Mouse (Mus musculus) c-Kit-positive CD71-negative TER-119-negative erythroid progenitor cells, embryonic 14.5 days (primary cell): ENCODE measurements around the gene Erfe.

Experiments
- DNase-seq: peaks from one replicate; pipeline ENCODE4 v3.0.0-alpha.2; 2013; ENCODE audit warnings: low read depth

Erfe gene

GRCm38 (mm10) chr1:91366215-91367108 lies at the start of gene Erfe:
Erfe (plus strand) TSS chr1:91366430.
- DNase-seq, result peak; percentile 57

GRCm38 (mm10) chr1:91317656-91318055 lies 48.6 kb upstream of the Erfe start:
- no peak for DNase-seq

DNA sequence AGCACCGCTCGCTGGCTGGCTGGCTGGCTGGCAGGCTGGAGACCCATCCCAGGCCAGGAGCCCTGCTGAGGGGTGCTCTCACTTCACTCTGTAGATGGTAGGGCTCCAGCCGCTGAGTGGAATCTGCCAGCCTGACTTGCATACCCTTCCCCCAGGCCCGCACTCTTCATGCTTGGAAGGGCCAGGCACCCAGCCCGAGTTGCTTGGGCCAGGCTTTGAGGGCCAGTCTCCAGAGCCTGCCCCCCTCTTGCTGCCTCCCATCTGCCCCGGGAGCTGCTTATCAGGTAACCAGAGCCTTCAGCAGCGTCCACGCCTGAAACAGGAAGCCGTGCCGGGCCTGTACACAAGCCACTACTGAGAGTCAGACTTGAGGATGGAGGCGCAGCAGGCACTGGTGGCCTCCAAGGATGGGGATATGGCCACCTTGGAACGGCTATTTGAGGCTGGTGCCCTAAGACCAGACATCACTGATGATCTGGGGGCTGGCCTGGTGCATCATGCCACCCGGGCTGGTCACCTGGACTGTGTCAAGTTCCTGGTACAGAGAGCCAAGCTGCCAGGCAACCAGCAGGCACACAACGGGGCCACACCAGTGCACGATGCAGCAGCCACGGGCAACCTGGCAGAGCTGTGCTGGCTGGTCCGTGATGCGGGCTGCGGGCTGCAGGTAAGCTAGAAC lies 44.3 kb upstream of the Erfe start, which contains the start of gene Espnl:
Gene Espnl, plus strand, starts transcription at position 316 of the 679 bp plus-strand sequence.
- DNase-seq, result no peak

DNA sequence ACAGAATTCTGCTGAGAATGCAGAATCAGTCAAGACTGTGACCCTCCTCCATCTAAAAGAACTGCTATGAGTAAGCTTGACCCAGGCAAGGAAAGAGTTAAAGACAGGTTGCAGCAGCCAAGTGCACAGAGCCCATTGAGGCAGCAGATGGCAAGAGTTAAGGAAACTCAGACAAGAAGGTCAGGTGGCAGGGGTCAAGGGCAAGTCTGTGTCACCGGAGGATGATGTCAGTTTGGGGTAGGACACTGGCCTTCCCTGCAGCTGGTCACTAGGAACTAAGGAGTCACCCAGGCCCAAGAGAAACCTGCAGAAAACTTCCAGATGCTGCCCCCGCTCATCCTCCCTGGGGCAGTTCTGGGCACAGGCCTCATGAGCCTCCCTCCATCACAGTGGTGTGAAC lies 41.6 kb upstream of the Erfe start:
- DNase-seq, result no peak

- no peak for DNase-seq
Observed at GRCm38 (mm10) chr1:91325488-91326042, 40.7 kb upstream of the Erfe start.

DNA sequence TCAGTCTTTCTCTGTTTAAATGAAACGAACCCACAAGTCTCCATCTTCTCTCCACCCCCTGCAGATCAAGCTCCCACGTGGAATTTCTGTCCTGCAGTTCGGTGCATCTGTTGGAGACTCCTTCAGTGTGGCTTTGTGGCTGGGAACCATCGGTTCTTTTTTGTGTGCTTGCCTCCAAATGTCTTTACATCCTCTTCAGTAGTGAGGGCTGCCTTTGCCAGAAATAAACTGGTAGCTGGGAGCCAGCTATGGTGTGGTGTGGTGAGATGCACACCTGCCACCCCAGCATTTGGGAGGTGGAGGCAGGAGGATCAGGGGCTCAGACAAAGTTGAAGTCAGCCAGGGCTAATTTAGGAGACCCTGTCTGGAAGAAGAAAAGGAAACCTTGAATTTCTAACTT lies 34.1 kb upstream of the Erfe start:
- no peak for DNase-seq

- no peak for DNase-seq
Observed at GRCm38 (mm10) chr1:91333582-91333981, 32.6 kb upstream of the Erfe start.

- DNase-seq, result no peak
Observed at GRCm38 (mm10) chr1:91337355-91337754, 28.9 kb upstream of the Erfe start.

GRCm38 (mm10) chr1:91344001-91344400 lies 22.2 kb upstream of the Erfe start:
- no peak for DNase-seq

GRCm38 (mm10) chr1:91344921-91345685 lies 21.1 kb upstream of the Erfe start:
- no peak for DNase-seq

DNA sequence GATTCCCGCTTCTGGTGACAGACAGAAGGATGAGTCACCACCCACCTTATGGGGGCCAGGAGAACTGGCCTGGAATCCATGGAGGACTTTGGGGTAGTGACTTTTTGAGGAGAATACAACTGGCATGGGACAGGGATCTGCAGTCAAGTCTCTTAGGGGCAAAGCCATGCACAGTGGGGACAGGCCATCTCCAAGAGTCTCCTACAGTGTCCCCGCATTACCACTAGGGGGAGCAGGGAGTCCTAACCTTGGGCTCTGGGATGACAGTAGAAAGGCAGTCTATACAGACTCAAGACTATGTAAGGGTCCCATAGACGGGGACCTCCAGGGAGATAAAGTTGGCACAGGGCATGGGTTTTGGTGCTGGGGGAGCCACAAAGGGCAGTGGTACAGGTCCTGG lies 19.3 kb upstream of the Erfe start:
- DNase-seq, result peak; percentile 60

DNA sequence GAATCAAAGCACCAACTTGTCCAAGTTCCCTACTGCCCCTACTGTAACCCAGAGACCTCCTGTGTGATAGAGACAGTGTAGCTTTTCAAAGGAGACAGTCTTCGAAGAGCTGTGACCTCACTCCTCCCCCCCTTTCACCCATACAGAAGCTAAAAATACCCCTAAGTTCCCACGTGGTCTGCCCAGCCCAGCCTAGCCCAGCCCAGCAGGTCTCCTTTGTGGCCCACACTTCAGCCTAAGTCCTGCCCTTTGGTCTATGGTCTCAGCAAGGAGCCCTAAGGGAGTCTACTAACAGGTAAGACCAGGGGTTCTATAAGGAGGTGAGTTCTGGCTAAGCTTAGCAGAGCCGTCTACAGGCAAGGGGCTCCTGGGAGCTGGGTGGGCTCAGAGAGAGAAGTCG lies 15.4 kb upstream of the Erfe start, which contains the start of gene Klhl30:
Gene Klhl30, plus strand, starts transcription at position 176 of the 400 bp plus-strand sequence.
- DNase-seq, result no peak

GRCm38 (mm10) chr1:91351249-91351648 lies 15.0 kb upstream of the Erfe start:
- no peak for DNase-seq

- DNase-seq, result no peak
Observed at GRCm38 (mm10) chr1:91352277-91352676, 14.0 kb upstream of the Erfe start.

DNA sequence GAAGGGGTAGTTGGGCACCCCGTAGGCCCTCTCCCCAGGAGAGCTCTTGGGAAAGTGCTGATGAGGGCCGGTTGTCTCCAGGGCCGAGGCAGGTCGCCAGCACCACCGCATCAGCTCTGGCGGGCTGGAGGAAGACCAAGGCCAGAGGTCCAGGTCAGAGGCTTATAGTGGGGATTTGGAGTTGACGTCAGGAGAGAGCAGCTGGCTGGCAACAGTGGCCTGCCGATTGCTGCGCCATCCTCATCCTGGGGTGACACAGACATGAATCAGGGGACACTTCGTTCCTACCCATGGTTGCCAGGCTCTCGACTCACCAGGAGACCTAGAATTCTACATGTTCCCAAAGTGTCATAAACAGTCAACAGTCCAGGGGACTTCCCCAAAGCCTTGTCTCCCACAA lies 10.1 kb upstream of the Erfe start:
- DNase-seq, result no peak

- no peak for DNase-seq
Observed at GRCm38 (mm10) chr1:91362113-91362512, 4.1 kb upstream of the Erfe start.

DNA sequence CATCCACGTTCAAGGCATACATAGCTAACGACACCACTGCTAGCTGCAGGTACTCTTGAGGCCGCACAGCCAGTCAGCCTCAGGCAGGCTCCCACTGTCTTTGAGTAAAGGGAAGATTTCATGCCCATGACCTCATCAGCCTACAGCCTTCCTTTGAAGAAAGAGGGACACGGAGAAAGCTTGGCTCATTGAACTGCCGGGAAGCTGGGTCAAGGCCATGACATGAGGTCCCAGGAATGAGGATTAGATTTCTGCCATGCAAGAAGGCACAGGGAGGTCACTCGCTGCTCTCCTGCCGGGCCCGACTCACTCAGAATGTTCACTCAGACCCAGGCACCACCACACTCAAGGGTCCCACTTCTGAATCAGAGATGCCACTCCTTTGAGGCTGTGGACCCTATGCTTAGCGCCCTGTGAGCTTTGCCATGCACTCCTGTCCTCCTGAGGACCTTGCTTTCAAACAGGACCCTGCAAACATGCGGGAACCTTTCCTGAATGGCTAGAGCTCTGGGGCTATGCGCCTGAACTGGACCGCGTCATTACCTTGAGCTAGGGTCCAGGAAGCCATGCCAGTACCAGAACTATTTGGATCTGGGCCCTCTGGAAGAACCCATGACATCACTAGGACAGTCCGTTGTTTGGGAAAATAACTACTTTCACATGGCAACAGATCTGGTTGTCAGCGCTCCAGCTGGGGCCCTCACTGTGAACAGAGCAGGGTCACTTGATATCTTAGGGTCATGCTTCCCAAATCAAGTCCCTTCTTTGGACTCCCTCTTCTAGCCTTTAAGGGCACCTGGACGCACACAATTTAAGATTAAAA lies 1.2 kb upstream of the Erfe start:
- DNase-seq, result no peak

- no peak for DNase-seq
Observed at GRCm38 (mm10) chr1:91365816-91366214, 415 bp upstream of the Erfe start.

- no peak for DNase-seq
Observed at GRCm38 (mm10) chr1:91367295-91367694, 1.1 kb downstream of the Erfe start.

DNA sequence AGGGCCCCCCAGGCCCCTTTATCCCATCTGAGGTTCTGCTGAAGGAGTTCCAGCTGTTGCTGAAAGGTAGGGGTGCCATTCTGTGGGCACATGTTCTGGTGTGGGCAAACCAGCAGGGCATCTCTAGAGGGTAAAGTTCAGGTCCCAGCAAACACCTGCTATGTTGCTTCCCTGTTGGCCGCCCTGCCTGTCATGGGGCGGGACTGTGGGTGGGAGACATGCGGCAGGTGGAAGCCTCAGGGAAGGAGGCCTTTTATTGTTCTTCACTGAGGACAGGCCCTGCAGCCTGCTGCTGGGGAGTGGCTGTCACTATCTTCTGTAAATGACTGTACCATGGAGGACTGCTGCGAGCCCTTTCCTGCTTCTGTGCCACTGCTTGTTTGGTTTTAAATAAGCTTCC lies 3.2 kb downstream of the Erfe start:
- no peak for DNase-seq

- DNase-seq, result no peak
Observed at GRCm38 (mm10) chr1:91370055-91370454, 3.8 kb downstream of the Erfe start.
